Mouse (Mus musculus) macrophage (primary cell): ENCODE data around the gene Prune2. TPM values are rescaled to one million over a fixed set of nuclear protein-coding genes. Genes with fewer than 3 reads are reported as not detected.

Experiments
- H3K27ac ChIP-seq: fragments of 350-480 bp; formaldehyde crosslinking; 2 replicates; pipeline ENCODE4 v1.9.0; 2021
- H3K36me3 ChIP-seq: fragments of 350-480 bp; formaldehyde crosslinking; 2 replicates; pipeline ENCODE4 v1.9.0; 2021; ENCODE audit errors: inconsistent target
- H3K4me3 ChIP-seq: fragments of 350-480 bp; formaldehyde crosslinking; 2 replicates; pipeline ENCODE4 v1.9.0; 2021; ENCODE audit errors: inconsistent target
- H3K79me2 ChIP-seq: fragments of 350-480 bp; formaldehyde crosslinking; 2 replicates; pipeline ENCODE4 v1.9.0; 2021; ENCODE audit errors: inconsistent target
- WGBS: methylation state at CpG from one replicate; pipeline ENCODE4 v1.1.7; 2026; ENCODE audit warnings: inconsistent platforms; ENCODE audit not compliant: missing documents; 5-methylcytosine and 5-hydroxymethylcytosine counted together
- polyA plus RNA-seq: library from polyadenylated mRNA; stranded (reverse); fragments of 250-400 nt; gene quantifications from 3 replicates; pipeline ENCODE4 v1.2.4, GENCODE M21; 2018; ENCODE audit warnings: inconsistent platforms

The Prune2 gene
- polyA plus RNA-seq, 1 experiment from 2014 or later = 3.8 TPM

DNA sequence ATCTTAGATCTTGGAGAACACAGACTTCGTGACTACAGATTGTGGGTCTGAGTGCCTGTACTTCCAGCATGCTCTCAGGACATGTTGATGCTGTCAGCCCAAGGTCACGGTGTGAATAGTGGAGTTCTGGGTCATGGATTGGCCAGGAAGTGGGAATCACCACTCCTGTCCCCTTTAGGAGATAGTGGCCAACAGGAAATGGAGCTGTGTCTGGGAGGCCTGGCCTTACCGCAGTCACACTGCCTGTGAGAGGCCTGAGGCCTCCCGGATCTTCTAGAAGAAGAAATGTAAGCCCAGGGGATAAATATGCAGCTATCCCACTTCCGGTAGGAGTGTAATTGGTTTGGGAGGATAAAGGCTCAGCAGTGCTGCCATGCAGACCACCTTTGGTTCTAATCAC is 12.8 kb downstream of the Prune2 start:
- Histone ChIP-seq H3K79me2 (no peaks in the 10 kb centered on the region), H3K36me3 (no peaks in the 10 kb centered on the region), H3K27ac (no peak overlapping the region), H3K4me3 (no peak overlapping the region)
- WGBS = 97% methylated on average over 5 of the region's 5 CpGs

DNA sequence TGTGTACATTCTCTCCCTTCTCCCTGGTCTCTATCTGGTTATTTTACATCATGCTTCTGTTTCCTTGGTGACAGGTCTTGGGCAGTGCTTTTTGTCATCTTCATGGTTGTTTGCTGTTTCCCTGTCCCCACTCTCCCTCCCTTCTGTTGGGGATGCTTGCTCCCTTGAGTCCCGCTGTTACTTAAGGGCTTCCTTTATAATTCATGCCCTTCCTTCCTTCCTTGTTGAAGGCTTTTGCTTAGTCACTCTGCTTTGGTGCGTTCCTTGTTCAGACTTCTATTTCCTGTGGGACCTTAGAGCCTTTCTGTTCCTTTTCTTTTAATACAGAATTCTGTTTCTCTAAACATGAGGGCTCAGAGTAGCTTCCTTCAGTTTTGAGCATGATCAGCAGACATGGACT is 14.7 kb downstream of the Prune2 start:
- no peak overlapping the region for H3K4me3 ChIP-seq
- H3K36me3 ChIP-seq = no peaks in the 10 kb centered on the region
- no peaks in the 10 kb centered on the region for H3K79me2 ChIP-seq
- WGBS = 0% methylated on average over 2 of the region's 2 CpGs
- H3K27ac ChIP-seq = peak overlapping the region; percentile 4; the same call in 1 of the 2 replicates

- Histone ChIP-seq H3K79me2 (no peaks in the 10 kb centered on the region), H3K27ac (no peak overlapping the region), H3K36me3 (no peaks in the 10 kb centered on the region), H3K4me3 (no peak overlapping the region)
- WGBS = 19% methylated on average over 3 of the region's 3 CpGs
These were observed 23.0 kb downstream of the Prune2 start for GRCm38 (mm10) chr19:16978910-16979309.

- H3K36me3 ChIP-seq = no peaks in the 10 kb centered on the region
- H3K79me2 ChIP-seq = no peaks in the 10 kb centered on the region
- H3K4me3 ChIP-seq = no peak overlapping the region
- no peak overlapping the region for H3K27ac ChIP-seq
- WGBS = 88% methylated on average over 4 of the region's 4 CpGs
These were observed 25.8 kb downstream of the Prune2 start for GRCm38 (mm10) chr19:16981743-16982142.

DNA sequence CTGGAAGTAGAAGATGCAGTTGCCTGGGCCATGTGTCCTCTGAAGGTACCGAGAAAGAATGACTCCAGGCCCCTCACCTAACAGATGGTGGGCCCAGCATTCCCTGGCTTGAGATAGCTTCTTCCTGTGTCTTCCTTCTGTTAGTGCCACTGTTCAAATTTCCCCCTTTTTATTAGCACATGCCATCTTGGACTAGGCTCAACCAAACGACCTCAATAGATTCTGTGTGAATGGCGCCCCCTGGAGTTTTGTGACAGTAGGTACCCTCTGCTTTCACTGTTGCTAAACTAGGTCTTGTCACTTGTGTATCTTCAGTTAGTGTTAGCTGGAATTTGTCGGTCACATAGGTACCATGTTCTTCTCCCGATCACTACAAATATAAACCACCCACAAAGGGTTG is 29.0 kb downstream of the Prune2 start:
- Histone ChIP-seq H3K36me3 (no peaks in the 10 kb centered on the region), H3K4me3 (no peak overlapping the region), H3K79me2 (no peaks in the 10 kb centered on the region), H3K27ac (no peak overlapping the region)
- 53% methylated on average over 5 of the region's 5 CpGs for WGBS

GRCm38 (mm10) chr19:16987984-16988383 is 32.1 kb downstream of the Prune2 start:
- Histone ChIP-seq H3K79me2 (no peaks in the 10 kb centered on the region), H3K36me3 (no peaks in the 10 kb centered on the region), H3K27ac (no peak overlapping the region), H3K4me3 (no peak overlapping the region)
- 93% methylated on average over 8 of the region's 11 CpGs for WGBS

- WGBS = 48% methylated on average over 4 of the region's 4 CpGs
- H3K4me3 ChIP-seq = no peak overlapping the region
- H3K79me2 ChIP-seq = no peaks in the 10 kb centered on the region
- no peaks in the 10 kb centered on the region for H3K36me3 ChIP-seq
- no peak overlapping the region for H3K27ac ChIP-seq
These were observed 36.2 kb downstream of the Prune2 start for GRCm38 (mm10) chr19:16992151-16992550.

DNA sequence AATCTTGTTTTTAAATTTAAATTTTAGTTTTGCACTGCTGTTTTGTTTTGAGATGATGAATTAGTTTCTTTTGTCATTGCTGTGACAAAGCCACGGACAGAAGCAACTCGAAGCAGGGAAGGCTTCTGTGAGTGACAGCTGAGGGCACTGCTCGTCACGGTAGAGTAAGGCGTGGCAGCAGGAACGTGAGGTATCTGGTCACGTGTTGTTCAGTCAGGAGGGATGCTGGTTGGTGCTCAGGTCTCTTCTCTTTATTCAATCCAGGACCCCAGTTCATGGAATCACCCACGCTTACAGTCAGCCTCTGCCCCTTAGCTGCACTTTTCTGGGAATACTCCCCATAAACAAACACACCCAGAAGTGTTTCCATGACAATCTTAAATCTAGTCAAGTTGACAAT is 38.3 kb downstream of the Prune2 start:
- Histone ChIP-seq H3K4me3 (no peak overlapping the region), H3K36me3 (no peaks in the 10 kb centered on the region), H3K79me2 (no peaks in the 10 kb centered on the region), H3K27ac (no peak overlapping the region)
- 91% methylated on average over 8 of the region's 8 CpGs for WGBS

DNA sequence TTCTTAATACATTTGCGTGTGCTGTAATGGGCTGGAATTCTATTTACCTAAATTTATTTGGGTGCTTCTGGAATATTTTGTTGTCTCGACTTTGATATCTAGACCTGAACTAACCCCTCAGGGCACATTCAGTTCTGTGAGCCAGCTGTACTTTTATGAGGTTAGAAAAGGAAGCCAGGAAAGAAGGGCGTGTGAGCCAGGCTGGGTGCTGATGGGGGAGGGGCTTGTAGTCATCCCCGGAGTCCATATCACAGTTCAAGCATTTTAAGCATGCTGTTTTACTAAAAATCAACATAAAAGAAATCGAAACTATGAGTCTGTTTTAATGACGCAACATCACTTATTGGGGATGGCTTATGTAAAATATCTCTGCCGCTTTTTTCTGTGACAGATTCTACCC is 42.0 kb downstream of the Prune2 start:
- no peak overlapping the region for H3K4me3 ChIP-seq
- H3K27ac ChIP-seq = no peak overlapping the region
- no peaks in the 10 kb centered on the region for H3K36me3 ChIP-seq
- no peaks in the 10 kb centered on the region for H3K79me2 ChIP-seq
- 54% methylated on average over 7 of the region's 7 CpGs for WGBS

GRCm38 (mm10) chr19:17006220-17006907 is 50.4 kb downstream of the Prune2 start:
- 91% methylated on average over 17 of the region's 17 CpGs for WGBS
- no peaks in the 10 kb centered on the region for H3K79me2 ChIP-seq
- H3K36me3 ChIP-seq = no peaks in the 10 kb centered on the region
- no peak overlapping the region for H3K4me3 ChIP-seq
- no peak overlapping the region for H3K27ac ChIP-seq

GRCm38 (mm10) chr19:17011261-17011995 is 55.5 kb downstream of the Prune2 start:
- Histone ChIP-seq H3K27ac (no peak overlapping the region), H3K36me3 (no peaks in the 10 kb centered on the region), H3K4me3 (no peak overlapping the region), H3K79me2 (no peaks in the 10 kb centered on the region)
- 44% methylated on average over 6 of the region's 6 CpGs for WGBS

- Histone ChIP-seq H3K36me3 (no peaks in the 10 kb centered on the region), H3K4me3 (no peak overlapping the region), H3K79me2 (no peaks in the 10 kb centered on the region), H3K27ac (no peak overlapping the region)
- WGBS = 88% methylated on average over 2 of the region's 2 CpGs
These were observed 57.2 kb downstream of the Prune2 start for GRCm38 (mm10) chr19:17013085-17013484.

DNA sequence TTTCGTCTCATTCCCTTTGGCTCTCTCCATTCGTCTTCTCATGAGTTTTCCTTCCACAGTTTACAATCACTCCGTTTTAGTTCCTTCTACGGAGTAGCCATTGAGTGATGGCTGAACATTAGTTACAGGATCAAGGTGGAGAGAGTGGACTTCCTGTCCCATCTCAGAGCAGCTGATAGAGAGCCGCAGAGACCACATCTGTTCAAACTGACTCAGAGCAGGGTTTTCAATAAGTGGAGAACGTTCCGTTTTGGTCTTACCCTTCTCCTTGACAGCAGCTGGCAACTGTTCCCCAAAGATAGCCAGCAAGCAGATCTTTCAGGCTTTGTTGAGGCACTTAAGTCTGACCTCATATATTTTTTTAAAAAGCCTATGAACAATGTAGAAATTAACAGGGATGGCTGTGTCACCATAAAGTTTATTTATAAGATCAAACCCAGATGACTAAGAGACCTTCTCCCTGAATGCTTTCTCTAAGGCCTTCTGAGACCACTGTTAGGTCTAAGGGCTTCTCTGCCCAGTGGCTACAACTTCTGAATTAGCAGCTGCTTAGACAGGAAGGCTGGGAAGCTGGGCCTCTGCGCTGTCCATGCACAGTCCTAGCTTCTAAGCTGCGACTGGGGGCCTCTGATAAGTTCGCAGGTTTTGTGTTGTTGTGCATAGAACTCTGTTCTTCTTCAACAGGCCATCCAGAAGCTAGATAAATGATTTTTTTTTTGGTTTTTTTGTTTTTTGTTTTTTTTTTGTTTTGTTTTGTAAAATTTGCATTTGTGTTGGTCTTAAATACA is 58.6 kb downstream of the Prune2 start:
- 32% methylated on average over 10 of the region's 10 CpGs for WGBS
- H3K4me3 ChIP-seq = no peak overlapping the region

GRCm38 (mm10) chr19:17024748-17025147 is 68.8 kb downstream of the Prune2 start:
- 85% methylated on average over 4 of the region's 4 CpGs for WGBS
- no peak overlapping the region for H3K4me3 ChIP-seq
- no peak overlapping the region for H3K27ac ChIP-seq
- no peaks in the 10 kb centered on the region for H3K36me3 ChIP-seq
- H3K79me2 ChIP-seq = no peaks in the 10 kb centered on the region

More for the DNA sequence above, 58.6 kb downstream of the Prune2 start:
- Histone ChIP-seq H3K36me3 (no peaks in the 10 kb centered on the region), H3K27ac (no peak overlapping the region), H3K79me2 (no peaks in the 10 kb centered on the region)

- H3K27ac ChIP-seq = no peak overlapping the region
- WGBS = 0% methylated on average over 3 of the region's 3 CpGs
- no peaks in the 10 kb centered on the region for H3K79me2 ChIP-seq
- no peak overlapping the region for H3K4me3 ChIP-seq
- no peaks in the 10 kb centered on the region for H3K36me3 ChIP-seq
These were observed 74.4 kb downstream of the Prune2 start for GRCm38 (mm10) chr19:17030276-17030675.
